Mouse (Mus musculus) heart, postnatal 25 days (tissue): Measurements from ENCODE around the gene Tada1. TPM values are rescaled to one million over a fixed set of nuclear protein-coding genes. Genes with fewer than 3 reads are reported as not detected.
A peak's percentile ranks its signal among the peaks of the same experiment; 100 is the strongest.

Source experiments
- DNase-seq: peaks from one replicate; pipeline ENCODE4 v3.0.0; 2022; ENCODE audit warnings: low spot score
- intact Hi-C: fragments of 180-260 bp; cut with DNase I; formaldehyde crosslinking; loops from one replicate; pipeline ENCODE4 v1.15.1; 2025
- total RNA-seq, 2 experiments: library from RNA; stranded (reverse); gene quantifications; 2 replicates each; pipeline ENCODE4 v1.2.3; 2021

Gene Tada1
- total RNA-seq, 2 experiments from 2014 or later: 10.2 to 10.6 TPM

DNA sequence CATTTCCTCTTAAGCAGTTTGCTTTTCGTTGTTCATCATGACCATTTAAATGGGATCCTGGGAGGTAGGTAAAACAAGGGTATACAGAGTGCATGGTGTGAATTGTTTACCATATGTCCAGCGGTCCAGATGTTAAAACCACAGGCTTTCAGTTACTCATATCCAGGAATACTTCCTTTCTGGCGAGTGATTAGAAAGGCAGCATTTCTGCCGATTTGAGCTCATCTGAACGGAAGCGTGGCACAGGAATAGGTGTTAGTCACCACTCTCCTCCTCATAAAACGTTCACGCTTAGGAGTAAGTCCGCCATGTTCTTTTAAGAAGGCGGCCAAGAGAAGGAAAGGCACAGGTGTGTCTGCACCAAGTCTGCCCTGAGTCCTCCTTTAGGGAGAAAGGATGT lies 2.4 kb downstream of the Tada1 start:
- no peak for DNase-seq
- intact Hi-C loops: loop anchor here (2.0 kb wide), 1 partner anchor 27 kb away; the partner anchor contains the start of gene Pogk

GRCm38 (mm10) chr1:166381821-166382220 lies 2.9 kb downstream of the Tada1 start:
- intact Hi-C loops: loop anchor here (2.0 kb wide), 1 partner anchor 27 kb away; the partner anchor contains the start of gene Pogk
- DNase-seq: no peak

GRCm38 (mm10) chr1:166382626-166383025 lies 3.7 kb downstream of the Tada1 start:
- intact Hi-C loops: no loop called here
- DNase-seq: no peak

GRCm38 (mm10) chr1:166384614-166385013 lies 5.7 kb downstream of the Tada1 start:
- intact Hi-C loops: no loop called here

DNA sequence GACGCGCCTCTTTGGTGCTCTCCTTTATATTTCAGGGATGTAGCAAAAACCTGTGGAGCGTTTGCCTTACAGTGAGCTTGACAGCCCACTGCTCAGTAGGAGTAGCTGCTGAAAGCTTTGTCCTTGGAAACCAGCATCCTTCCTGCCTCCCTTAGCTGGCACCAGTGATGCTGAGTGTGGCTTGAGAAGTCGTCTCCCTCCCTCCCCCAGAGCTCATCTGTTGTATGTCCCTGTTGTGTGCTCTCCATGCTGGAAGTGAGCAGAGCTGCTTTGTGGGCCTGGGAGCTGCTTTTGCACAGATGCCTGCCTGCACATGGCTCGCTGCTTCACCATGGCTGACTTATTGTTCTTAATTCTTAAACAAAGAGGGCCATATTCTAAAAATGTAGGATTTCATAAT lies 6.5 kb downstream of the Tada1 start:
- intact Hi-C loops: no loop called here

More at GRCm38 (mm10) chr1:166384614-166385013, 5.7 kb downstream of the Tada1 start:
- no peak for DNase-seq

GRCm38 (mm10) chr1:166388511-166388910 lies 9.6 kb downstream of the Tada1 start:
- no peak for DNase-seq
- intact Hi-C loops: no loop called here

More for the DNA sequence above, 6.5 kb downstream of the Tada1 start:
- no peak for DNase-seq

- intact Hi-C loops: no loop called here
- DNase-seq: no peak
These were observed 10.7 kb downstream of the Tada1 start for GRCm38 (mm10) chr1:166389406-166390125.

GRCm38 (mm10) chr1:166391671-166392070 lies 12.8 kb downstream of the Tada1 start:
- no peak for DNase-seq
- intact Hi-C loops: no loop called here

DNA sequence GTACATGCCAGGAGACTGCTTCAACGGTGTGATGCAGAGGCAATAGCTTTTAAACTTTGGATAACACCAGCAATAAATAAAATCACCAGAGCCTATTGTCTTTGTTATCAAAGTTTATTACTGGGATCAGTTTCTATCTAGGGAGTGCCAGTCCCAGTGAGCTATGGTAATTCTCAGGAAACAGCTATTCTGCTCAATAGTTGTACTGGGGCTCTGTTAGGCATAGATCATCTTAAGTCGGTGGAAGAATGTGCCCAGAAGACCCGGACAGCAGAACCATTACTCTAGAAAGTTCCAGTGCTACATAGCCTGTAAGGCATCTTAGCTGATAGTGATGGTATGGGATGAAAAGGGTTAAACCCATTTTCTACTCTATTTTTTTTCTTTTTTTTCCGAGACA lies 15.9 kb downstream of the Tada1 start:
- no peak for DNase-seq
- intact Hi-C loops: no loop called here

GRCm38 (mm10) chr1:166395661-166396060 lies 16.8 kb downstream of the Tada1 start:
- intact Hi-C loops: no loop called here
- DNase-seq: no peak

DNA sequence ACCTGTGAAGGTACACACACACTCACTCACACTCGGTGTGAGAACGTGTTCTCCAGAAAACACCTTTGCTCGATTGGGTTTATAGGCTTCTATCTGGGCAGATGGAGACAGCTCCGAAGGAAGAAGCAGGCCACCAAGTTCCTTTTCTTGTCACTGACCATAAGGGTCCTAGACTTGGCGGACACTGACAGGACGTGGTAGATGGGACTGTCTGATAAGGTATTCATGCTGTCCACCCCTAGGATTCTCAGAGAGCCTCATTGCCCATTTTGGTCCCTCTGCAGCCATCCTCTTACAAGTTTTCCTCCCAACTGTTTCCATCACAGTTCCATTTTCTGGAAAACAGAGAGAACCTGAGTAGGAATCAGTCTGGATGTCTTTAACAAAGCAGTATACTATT lies 17.5 kb downstream of the Tada1 start:
- DNase-seq: no peak
- intact Hi-C loops: no loop called here

GRCm38 (mm10) chr1:166401455-166401854 lies 22.6 kb downstream of the Tada1 start:
- intact Hi-C loops: no loop called here

GRCm38 (mm10) chr1:166402003-166402402 lies 23.1 kb downstream of the Tada1 start:
- intact Hi-C loops: no loop called here
- DNase-seq: no peak

More at GRCm38 (mm10) chr1:166401455-166401854, 22.6 kb downstream of the Tada1 start:
- no peak for DNase-seq

DNA sequence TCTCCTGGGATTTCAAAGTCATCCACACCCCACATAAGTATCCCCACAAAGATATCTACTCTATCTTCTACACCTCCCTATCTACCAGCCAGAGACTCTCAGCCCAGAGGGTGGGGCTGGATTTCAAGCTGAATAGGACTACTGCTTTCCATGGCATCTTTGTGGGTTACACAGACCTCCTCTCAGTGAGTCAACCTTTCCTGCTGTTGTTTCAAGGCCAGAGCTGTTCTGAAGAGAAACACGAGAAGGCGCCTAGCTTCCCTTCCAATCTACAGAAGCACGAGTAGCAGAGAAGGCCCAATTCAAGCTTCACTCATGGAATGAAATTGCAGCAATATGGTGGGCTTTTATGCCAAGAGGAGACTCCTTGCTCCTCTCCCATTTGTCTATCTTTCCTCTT lies 24.9 kb downstream of the Tada1 start:
- intact Hi-C loops: no loop called here
- no peak for DNase-seq

- peak; percentile 7 for DNase-seq
- intact Hi-C loops: loop anchor here (2.0 kb wide), 1 partner anchor 28 kb away; no protein-coding TSS in a partner anchor
These were observed 30.3 kb downstream of the Tada1 start for GRCm38 (mm10) chr1:166409177-166409700.

DNA sequence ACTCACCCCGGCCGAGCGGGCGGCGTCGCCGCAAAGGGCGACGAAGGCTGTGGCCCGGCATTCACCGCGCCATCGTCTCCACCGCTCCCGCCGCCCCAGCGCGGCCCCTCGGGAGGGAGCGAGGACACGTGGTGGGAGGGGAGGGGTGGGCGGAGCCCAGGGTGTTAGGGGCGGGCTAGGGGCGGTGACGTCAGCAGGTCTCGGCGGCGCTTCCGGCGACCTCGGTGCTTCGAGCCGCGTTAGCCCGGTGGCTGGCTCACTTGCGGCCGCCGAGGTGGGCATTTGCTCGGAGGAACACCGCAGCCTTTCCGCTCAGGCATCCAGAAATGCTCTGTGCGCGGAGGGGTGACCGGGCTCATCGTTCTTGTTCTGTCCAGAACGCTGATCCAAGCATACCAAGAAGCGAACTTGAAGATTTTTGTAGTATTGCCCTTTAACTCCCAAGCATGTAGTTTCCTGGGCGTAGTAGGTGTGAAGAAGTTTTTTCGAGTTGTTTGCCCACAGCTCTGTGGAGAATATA lies 30.9 kb downstream of the Tada1 start, which contains the start of gene Pogk:
Pogk (minus strand) TSS at position 163 of the 520 bp plus-strand sequence.
- intact Hi-C loops: loop anchor here (2.0 kb wide), 1 partner anchor 29 kb away; no protein-coding TSS in a partner anchor
- peak; percentile 49 for DNase-seq

GRCm38 (mm10) chr1:166411541-166411940 lies 32.6 kb downstream of the Tada1 start:
- intact Hi-C loops: no loop called here
- no peak for DNase-seq

- DNase-seq: no peak
- intact Hi-C loops: no loop called here
These were observed 33.4 kb downstream of the Tada1 start for GRCm38 (mm10) chr1:166412266-166412665.

DNA sequence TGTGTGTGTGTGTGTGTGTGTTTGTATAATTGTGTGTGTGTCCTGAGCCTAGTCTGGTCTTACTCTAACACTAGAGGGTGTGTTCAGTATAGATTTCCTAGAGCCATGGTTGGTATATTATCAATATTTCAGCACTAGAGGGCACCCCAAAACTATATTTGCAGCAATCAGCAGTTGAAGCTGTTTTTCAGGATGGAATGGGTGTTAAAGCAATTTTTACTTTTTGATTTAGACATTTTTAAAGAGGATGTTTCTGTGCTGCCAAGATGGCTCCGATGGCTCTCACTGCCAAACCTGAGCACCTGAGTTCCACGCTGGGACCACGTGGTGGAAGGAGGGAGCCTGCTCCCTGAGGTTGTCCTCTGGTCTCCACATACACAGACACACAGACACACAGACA lies 50.2 kb downstream of the Tada1 start:
- DNase-seq: no peak

GRCm38 (mm10) chr1:166429809-166430431 lies 51.0 kb downstream of the Tada1 start:
- peak; percentile 4 for DNase-seq
- intact Hi-C loops: no loop called here

More for the DNA sequence above, 50.2 kb downstream of the Tada1 start:
- intact Hi-C loops: no loop called here

DNA sequence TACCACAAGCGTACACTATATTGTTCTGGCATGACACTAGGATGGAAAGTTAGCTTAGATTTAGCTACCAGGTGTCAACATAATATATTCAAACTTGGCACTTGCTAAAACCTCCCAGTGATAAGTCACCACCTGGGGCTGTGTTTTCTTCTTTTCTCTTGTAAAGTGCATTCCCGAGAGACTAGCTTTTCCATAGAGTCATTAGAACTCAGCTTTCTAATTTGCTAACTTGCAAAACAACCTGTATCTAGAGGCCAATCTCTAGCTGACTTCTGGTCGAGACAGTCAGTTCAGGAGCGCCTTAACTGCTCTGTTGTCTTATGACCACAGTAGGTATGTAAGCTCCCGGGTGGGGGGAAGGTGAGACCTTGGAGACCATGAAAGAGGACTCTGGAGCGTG lies 60.5 kb downstream of the Tada1 start:
- no peak for DNase-seq
- intact Hi-C loops: no loop called here
